ENCODE assay signal across 20 mouse cellular contexts in genomic region chr13:99433068-99434008, GRCm38 (mm10).
DNase-seq lines count a peak whose midpoint lies in the region; ATAC-seq and TF ChIP-seq lines count a peak whose summit lies in the region.
"Had no signal": no experiment of that assay in that cellular context is flagged by ENCODE, and none has a peak within 500 bp of the region (broad histone marks: within the 10 kb centered on the region; RNA-seq: fewer than 3 reads in every experiment).

No protein-coding gene starts in this region.

- in situ Hi-C loops in ES-E14 (cut with MboI; ENCODE audit: low sequenced_read_pairs in 2 of 2, unreplicated experiment in 2 of 2), result no loop called here

- no peak overlapping the region for H3K4me2 ChIP-seq in hindbrain, postnatal 0 days (ENCODE audit: low read depth, low read length)
- H3K4me2 ChIP-seq in hindbrain, embryonic 12.5 days (replicated peaks), result no peak overlapping the region
- no peak overlapping the region for H3K4me2 ChIP-seq in liver, embryonic 11.5 days
- no peak overlapping the region for H3K4me2 ChIP-seq in forebrain, embryonic 15.5 days (replicated peaks)
- H3K4me2 ChIP-seq: embryonic facial prominence, embryonic 12.5 days; heart, embryonic 15.5 days; liver, embryonic 15.5 days; midbrain, embryonic 12.5 days had no signal

- H3K4me3 ChIP-seq in hindbrain, postnatal 0 days (ENCODE audit: low read length), result no peak overlapping the region
- no peak overlapping the region for H3K4me3 ChIP-seq in hindbrain, embryonic 12.5 days
- peak overlapping the region; percentile 4 to 59; a peak in 3 of 4 replicates for H3K4me3 ChIP-seq in ES-E14 (ENCODE audit: insufficient read depth in 1 of 2, low read depth in 1 of 2, low read length in 2 of 2, poor library complexity in 1 of 2, severe bottlenecking in 1 of 2)
- H3K4me3 ChIP-seq in liver, embryonic 11.5 days (ENCODE audit: low read depth, low read length), result no peak overlapping the region
- no peak overlapping the region for H3K4me3 ChIP-seq in forebrain, embryonic 15.5 days
- H3K4me3 ChIP-seq: embryonic facial prominence, embryonic 12.5 days; heart, embryonic 15.5 days; hindbrain, embryonic 10.5 days; liver, embryonic 15.5 days; midbrain, embryonic 12.5 days had no signal

- H3K9me3 ChIP-seq in hindbrain, postnatal 0 days (ENCODE audit: low read length), result no peaks in the 10 kb centered on the region
- H3K9me3 ChIP-seq in hindbrain, embryonic 12.5 days (replicated peaks), result no peaks in the 10 kb centered on the region
- no peaks in the 10 kb centered on the region for H3K9me3 ChIP-seq in ES-E14 (ENCODE audit: control insufficient read depth, insufficient read depth, low read depth, low read length)
- no peaks in the 10 kb centered on the region for H3K9me3 ChIP-seq in liver, embryonic 11.5 days (ENCODE audit: control insufficient read depth, low read length)
- H3K9me3 ChIP-seq in forebrain, embryonic 15.5 days, result no peaks in the 10 kb centered on the region
- H3K9me3 ChIP-seq: embryonic facial prominence, embryonic 12.5 days; heart, embryonic 15.5 days; hindbrain, embryonic 10.5 days; liver, embryonic 15.5 days; midbrain, embryonic 12.5 days had no signal

- TF ChIP-seq CTCF in hindbrain, postnatal 0 days (IDR thresholded peaks at IDR 0.05; ENCODE audit: low read depth), result no peak

- H3K36me3 ChIP-seq in hindbrain, postnatal 0 days (ENCODE audit: insufficient read depth, low read length), result peaks cover 73% of the 10 kb centered on the region
- H3K36me3 ChIP-seq in hindbrain, embryonic 12.5 days, result peaks cover 98% of the 10 kb centered on the region
- peaks cover 58% of the 10 kb centered on the region for H3K36me3 ChIP-seq in ES-E14 (ENCODE audit: control insufficient read depth, insufficient read depth, low read length, poor library complexity, severe bottlenecking)
- peaks cover 9% of the 10 kb centered on the region for H3K36me3 ChIP-seq in liver, embryonic 11.5 days (ENCODE audit: control insufficient read depth, insufficient read depth, low read length)
- peaks cover 97% of the 10 kb centered on the region for H3K36me3 ChIP-seq in forebrain, embryonic 15.5 days
- H3K36me3 ChIP-seq: liver, embryonic 15.5 days had no signal

- peak; percentile 21; the same call in 1 of the 2 replicates for ATAC-seq in hindbrain, postnatal 0 days
- ATAC-seq in hindbrain, embryonic 12.5 days (ENCODE audit: low FRiP score), result no peak
- ATAC-seq in megakaryocyte, adult 5-6 weeks (ENCODE audit: poor library complexity, severe bottlenecking), result peak; percentile 88
- ATAC-seq in liver, embryonic 11.5 days (replicated peaks; ENCODE audit: low FRiP score), result no peak
- no peak for ATAC-seq in forebrain, embryonic 15.5 days (replicated peaks)
- ATAC-seq: forebrain, embryonic 16.5 days; inflammation-experienced regulatory T-cells, adult 6 months had no signal

- no peak for DNase-seq in hindbrain, postnatal 0 days (ENCODE audit: low spot score)
- DNase-seq in 3T3-L1 (ENCODE audit: low read depth, low spot score), result peak; percentile 19
- DNase-seq in ES-E14 (ENCODE audit: low read depth, low spot score), result no peak
- no peak for DNase-seq in liver, embryonic 11.5 days (ENCODE audit: low spot score)
- no peak for DNase-seq in right cerebral cortex, postnatal 25 days
- DNase-seq: adrenal gland, adult 2 months; B cell, adult 2 months; cerebellum, adult 18-20 months; kidney, adult 9 months; right cerebral cortex, postnatal 14 days had no signal

- H3K27me3 ChIP-seq in hindbrain, postnatal 0 days (ENCODE audit: insufficient read depth, low read length), result no peaks in the 10 kb centered on the region
- H3K27me3 ChIP-seq in hindbrain, embryonic 12.5 days, result no peaks in the 10 kb centered on the region
- H3K27me3 ChIP-seq in liver, embryonic 11.5 days (replicated peaks; ENCODE audit: control insufficient read depth, insufficient read depth, low read length), result no peaks in the 10 kb centered on the region
- H3K27me3 ChIP-seq in forebrain, embryonic 15.5 days, result no peaks in the 10 kb centered on the region
- H3K27me3 ChIP-seq: embryonic facial prominence, embryonic 12.5 days; heart, embryonic 15.5 days; liver, embryonic 15.5 days; midbrain, embryonic 12.5 days had no signal

- no peak overlapping the region for H3K27ac ChIP-seq in hindbrain, postnatal 0 days
- no peak overlapping the region for H3K27ac ChIP-seq in hindbrain, embryonic 12.5 days
- H3K27ac ChIP-seq in ES-E14 (ENCODE audit: insufficient read depth, low read depth, low read length, poor library complexity, severe bottlenecking), result no peak overlapping the region
- H3K27ac ChIP-seq in liver, embryonic 11.5 days (ENCODE audit: low read depth, low read length), result no peak overlapping the region
- H3K27ac ChIP-seq in forebrain, embryonic 15.5 days (replicated peaks), result no peak overlapping the region
- H3K27ac ChIP-seq: embryonic facial prominence, embryonic 12.5 days; heart, embryonic 15.5 days; hindbrain, embryonic 10.5 days; liver, embryonic 15.5 days; midbrain, embryonic 12.5 days had no signal

- no peaks in the 10 kb centered on the region for H3K4me1 ChIP-seq in hindbrain, postnatal 0 days (ENCODE audit: insufficient read depth, low read length)
- H3K4me1 ChIP-seq in hindbrain, embryonic 12.5 days, result peaks cover 2% of the 10 kb centered on the region; the same call in 1 of the 2 replicates
- H3K4me1 ChIP-seq in ES-E14 (ENCODE audit: control insufficient read depth in 2 of 2, insufficient read depth in 2 of 2, low read length in 2 of 2, poor library complexity in 1 of 2), result peaks cover 0 to 6% of the 10 kb centered on the region in 2 experiments; a peak in 1 of 4 replicates
- H3K4me1 ChIP-seq in liver, embryonic 11.5 days (replicated peaks; ENCODE audit: control insufficient read depth, insufficient read depth, low read length), result no peaks in the 10 kb centered on the region
- H3K4me1 ChIP-seq in forebrain, embryonic 15.5 days, result no peaks in the 10 kb centered on the region
- H3K4me1 ChIP-seq: embryonic facial prominence, embryonic 12.5 days; heart, embryonic 15.5 days; hindbrain, embryonic 10.5 days; liver, embryonic 15.5 days; midbrain, embryonic 12.5 days had no signal

- H3K9ac ChIP-seq in hindbrain, postnatal 0 days (replicated peaks; ENCODE audit: low read length), result no peak overlapping the region
- H3K9ac ChIP-seq in hindbrain, embryonic 12.5 days, result no peak overlapping the region
- no peak overlapping the region for H3K9ac ChIP-seq in ES-E14 (ENCODE audit: insufficient read depth, low read depth, low read length, poor library complexity, severe bottlenecking)
- no peak overlapping the region for H3K9ac ChIP-seq in liver, embryonic 11.5 days (ENCODE audit: low read depth, low read length)
- H3K9ac ChIP-seq in forebrain, embryonic 15.5 days (replicated peaks), result no peak overlapping the region
- H3K9ac ChIP-seq: embryonic facial prominence, embryonic 12.5 days; heart, embryonic 15.5 days; liver, embryonic 15.5 days; midbrain, embryonic 12.5 days had no signal

- 91% methylated on average over 29 of the region's 29 CpGs for WGBS in hindbrain, postnatal 0 days
- 95% methylated on average over 29 of the region's 29 CpGs for WGBS in hindbrain, embryonic 12.5 days
- WGBS in liver, embryonic 11.5 days, result 84% methylated on average over 29 of the region's 29 CpGs
- WGBS in forebrain, embryonic 15.5 days, result 96% methylated on average over 29 of the region's 29 CpGs

TF ChIP-seq in ES-E14, 5 proteins besides CTCF, POLR2A, EP300 and RAD21:
- TF ChIP-seq MAFK (IDR thresholded peaks at IDR 0.05; ENCODE audit: insufficient read depth, low read depth, low read length) (peak; percentile 67; the same call in 1 of the 2 replicates), HCFC1 (IDR thresholded peaks at IDR 0.05; ENCODE audit: borderline replicate concordance, insufficient read depth, low read length) (no peak; the same call in 1 of the 2 replicates)

Comparison
In these comparisons a context has a peak if more than half of its experiments do, and no peak if none do; other contexts are left out.
1. ATAC-seq: peak in hindbrain, postnatal 0 days (single experiment) and megakaryocyte, adult 5-6 weeks (single experiment); none in hindbrain, embryonic 12.5 days (single experiment), liver, embryonic 11.5 days (single experiment) and forebrain, embryonic 15.5 days (single experiment).
2. H3K4me3 ChIP-seq: peak in ES-E14 (2 of 2); none in hindbrain, postnatal 0 days (single experiment), hindbrain, embryonic 12.5 days (single experiment), liver, embryonic 11.5 days (single experiment) and forebrain, embryonic 15.5 days (single experiment).